In the genomic region with DNA sequence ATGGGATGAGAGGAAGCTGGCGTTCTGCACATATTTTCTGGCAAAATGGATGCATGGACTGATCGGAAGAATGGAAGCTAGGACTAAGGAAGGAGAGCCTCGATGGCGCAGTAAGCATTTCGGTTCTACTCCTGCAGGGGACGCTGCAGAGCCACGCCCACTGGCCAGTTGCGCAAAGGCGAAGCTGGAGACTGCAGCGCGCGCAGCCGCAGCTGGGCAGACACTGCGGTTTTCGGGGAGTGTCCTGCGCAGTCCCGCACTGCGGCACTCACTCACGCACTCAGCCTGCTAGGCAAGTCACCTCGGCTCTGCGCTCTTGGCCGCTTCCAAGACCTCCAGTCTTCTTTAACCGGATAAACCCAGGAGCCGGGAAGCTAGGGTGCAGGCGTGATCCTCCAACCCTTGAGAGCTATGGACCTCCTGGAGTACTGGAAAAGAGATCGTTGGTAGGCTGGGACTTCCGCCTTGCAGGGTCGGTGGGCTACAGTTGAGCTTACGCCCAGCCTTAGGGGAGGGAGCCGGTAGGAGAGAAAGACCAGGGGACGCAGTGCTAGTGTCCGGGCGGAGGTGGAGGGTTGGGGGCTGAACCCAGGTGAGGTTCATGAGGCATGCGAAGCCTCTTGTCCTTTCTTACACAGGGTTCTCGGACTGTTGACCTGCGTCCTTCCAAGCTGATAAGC, we compare ENCODE assay signal across 8 mouse cellular contexts. TPM values are rescaled to one million over a fixed set of nuclear protein-coding genes. Genes with fewer than 3 reads are reported as not detected.
DNase-seq lines count a peak whose midpoint lies in the region; ATAC-seq and TF ChIP-seq lines count a peak whose summit lies in the region.

TSS of gene Snhg11 (plus strand) at position 196 of the 680 bp plus-strand sequence.

- no peak within 1 kb of the TSS for H3K27ac ChIP-seq in ES-E14 (ENCODE audit: insufficient read depth, low read depth, low read length, poor library complexity, severe bottlenecking)
- H3K27ac ChIP-seq in bone marrow, adult 2 months (ENCODE audit: control insufficient read depth, insufficient read depth, low read depth, low read length, poor library complexity): no peak within 1 kb of the TSS
- no peak within 1 kb of the TSS for H3K27ac ChIP-seq in embryonic facial prominence, embryonic 14.5 days (replicated peaks; ENCODE audit: low read depth, low read length)
- H3K27ac ChIP-seq in intestine, embryonic 14.5 days (ENCODE audit: low read depth): no peak within 1 kb of the TSS

- peaks cover 20% of the 10 kb centered on the region; the same call in 1 of the 2 replicates for H3K27me3 ChIP-seq in embryonic facial prominence, embryonic 14.5 days (replicated peaks; ENCODE audit: control insufficient read depth, insufficient read depth, low read length)
- peaks cover 20% of the 10 kb centered on the region for H3K27me3 ChIP-seq in intestine, embryonic 14.5 days (replicated peaks; ENCODE audit: control insufficient read depth, insufficient read depth, low read length)
- H3K27me3 ChIP-seq in megakaryocyte, embryonic 14.5 days (replicated peaks): peaks cover 67% of the 10 kb centered on the region
- H3K27me3 ChIP-seq in splenic B cell, adult 2 months (ENCODE audit: control insufficient read depth, insufficient read depth, low read length, poor library complexity, severe bottlenecking): no peaks in the 10 kb centered on the region; the same call in none of the 2 replicates

- peaks cover 0 to 5% of the 10 kb centered on the region in 2 experiments; a peak in 1 of 4 replicates for H3K4me1 ChIP-seq in ES-E14 (ENCODE audit: control insufficient read depth in 2 of 2, insufficient read depth in 2 of 2, low read length in 2 of 2, poor library complexity in 1 of 2)
- H3K4me1 ChIP-seq in bone marrow, adult 2 months (ENCODE audit: control insufficient read depth, insufficient read depth, low read length): no peaks in the 10 kb centered on the region
- H3K4me1 ChIP-seq in embryonic facial prominence, embryonic 14.5 days (ENCODE audit: control insufficient read depth, insufficient read depth, low read length): peaks cover 10% of the 10 kb centered on the region
- H3K4me1 ChIP-seq in intestine, embryonic 14.5 days (replicated peaks; ENCODE audit: control insufficient read depth, insufficient read depth, low read length): peaks cover 4% of the 10 kb centered on the region; the same call in 1 of the 2 replicates
- H3K4me1 ChIP-seq in megakaryocyte, embryonic 14.5 days: peaks cover 16% of the 10 kb centered on the region

- DNase-seq in ES-E14 (ENCODE audit: low read depth, low spot score): peak; percentile 54
- DNase-seq in embryonic facial prominence, embryonic 14.5 days (ENCODE audit: low spot score): peak; percentile 56
- peak; percentile 77 for DNase-seq in intestine, embryonic 14.5 days (ENCODE audit: low spot score)
- peak; percentile 93 to 95 for DNase-seq in left cerebral cortex, postnatal 14 days (ENCODE audit: low spot score in 2 of 2)
- DNase-seq in splenic B cell, adult 2 months (ENCODE audit: low read depth, low spot score): peak; percentile 6
- DNase-seq in thymus, adult 18-20 months: no peak

- H3K4me3 ChIP-seq in ES-E14 (ENCODE audit: insufficient read depth in 1 of 2, low read depth in 1 of 2, low read length in 2 of 2, poor library complexity in 1 of 2, severe bottlenecking in 1 of 2): peak within 1 kb of the TSS; percentile 72 to 73
- no peak within 1 kb of the TSS for H3K4me3 ChIP-seq in bone marrow, adult 2 months (replicated peaks; ENCODE audit: control insufficient read depth, low read depth, low read length)
- H3K4me3 ChIP-seq in embryonic facial prominence, embryonic 14.5 days (ENCODE audit: low read depth, low read length): peak within 1 kb of the TSS; percentile 40
- peak within 1 kb of the TSS; percentile 33 for H3K4me3 ChIP-seq in intestine, embryonic 14.5 days (ENCODE audit: low read depth, low read length)
- peak within 1 kb of the TSS; percentile 82 for H3K4me3 ChIP-seq in megakaryocyte, embryonic 14.5 days (replicated peaks)

- peak; percentile 27; the same call in 1 of the 2 replicates for TF ChIP-seq CTCF in bone marrow, adult 2 months (IDR thresholded peaks at IDR 0.05; ENCODE audit: control insufficient read depth, insufficient read depth, low read length)

- H3K4me2 ChIP-seq in embryonic facial prominence, embryonic 14.5 days (ENCODE audit: low read depth, low read length): peak within 1 kb of the TSS; percentile 69
- peak within 1 kb of the TSS; percentile 60 for H3K4me2 ChIP-seq in intestine, embryonic 14.5 days (ENCODE audit: low read length)

- intact Hi-C loops in left cerebral cortex, postnatal 14 days (cut with DNase I): loop anchor here (10.0 kb wide), 1 partner anchor 269 kb away; no protein-coding TSS in a partner anchor

- peak; percentile 79 for ATAC-seq in embryonic facial prominence, embryonic 14.5 days (ENCODE audit: low read depth)
- ATAC-seq in intestine, embryonic 14.5 days (replicated peaks; ENCODE audit: low FRiP score, low TSS enrichment, low read depth): 0 out of 2 replicates have a peak, but pooled peaks have one; percentile 32

- in situ Hi-C loops in ES-E14 (cut with MboI; ENCODE audit: low sequenced_read_pairs in 2 of 2, unreplicated experiment in 2 of 2): no loop called here

- WGBS in bone marrow, adult 2 months: 11% methylated on average over 36 of the region's 36 CpGs
- 2% methylated on average over 33 of the region's 36 CpGs for WGBS in embryonic facial prominence, embryonic 14.5 days
- WGBS in intestine, embryonic 14.5 days: 2% methylated on average over 36 of the region's 36 CpGs

- no peaks in the 10 kb centered on the region for H3K9me3 ChIP-seq in ES-E14 (ENCODE audit: control insufficient read depth, insufficient read depth, low read depth, low read length)
- H3K9me3 ChIP-seq in embryonic facial prominence, embryonic 14.5 days (ENCODE audit: control insufficient read depth, low read length): no peaks in the 10 kb centered on the region
- no peaks in the 10 kb centered on the region for H3K9me3 ChIP-seq in intestine, embryonic 14.5 days (ENCODE audit: control insufficient read depth, low read length)
- H3K9me3 ChIP-seq in megakaryocyte, embryonic 14.5 days: peaks cover 3% of the 10 kb centered on the region; the same call in 1 of the 2 replicates

- H3K36me3 ChIP-seq in ES-E14 (ENCODE audit: control insufficient read depth, insufficient read depth, low read length, poor library complexity, severe bottlenecking): peaks cover 10% of the 10 kb centered on the region; the same call in 1 of the 2 replicates
- H3K36me3 ChIP-seq in embryonic facial prominence, embryonic 14.5 days (ENCODE audit: control insufficient read depth, insufficient read depth, low read length): no peaks in the 10 kb centered on the region
- H3K36me3 ChIP-seq in intestine, embryonic 14.5 days (ENCODE audit: control insufficient read depth, insufficient read depth, low read length): no peaks in the 10 kb centered on the region
- H3K36me3 ChIP-seq in megakaryocyte, embryonic 14.5 days (replicated peaks; ENCODE audit: low read length): no peaks in the 10 kb centered on the region
- H3K36me3 ChIP-seq in splenic B cell, adult 2 months (ENCODE audit: control insufficient read depth, insufficient read depth, low read length, poor library complexity, severe bottlenecking): no peaks in the 10 kb centered on the region

- H3K9ac ChIP-seq in ES-E14 (ENCODE audit: insufficient read depth, low read depth, low read length, poor library complexity, severe bottlenecking): peak within 1 kb of the TSS; percentile 70
- peak within 1 kb of the TSS; percentile 48 for H3K9ac ChIP-seq in embryonic facial prominence, embryonic 14.5 days (ENCODE audit: low read depth, low read length)
- H3K9ac ChIP-seq in intestine, embryonic 14.5 days (ENCODE audit: low read length): peak within 1 kb of the TSS; percentile 25

- TF ChIP-seq POLR2A in bone marrow, adult 2 months (IDR thresholded peaks at IDR 0.05; ENCODE audit: borderline replicate concordance, control insufficient read depth, low read depth, low read length): no peak

TF ChIP-seq in ES-E14, 5 proteins besides CTCF, POLR2A, EP300 and RAD21:
- no peak for TF ChIP-seq CHD2 (IDR thresholded peaks at IDR 0.05; ENCODE audit: low read depth, low read length)
- TF ChIP-seq MAFK (IDR thresholded peaks at IDR 0.05; ENCODE audit: insufficient read depth, low read depth, low read length): no peak
- TF ChIP-seq ZC3H11A (IDR thresholded peaks at IDR 0.05; ENCODE audit: borderline replicate concordance, low read depth, low read length): no peak
- no peak for TF ChIP-seq ZNF384 (IDR thresholded peaks at IDR 0.05; ENCODE audit: low read depth, low read length)
- TF ChIP-seq HCFC1 (IDR thresholded peaks at IDR 0.05; ENCODE audit: borderline replicate concordance, insufficient read depth, low read length): no peak

RNA-seq across cellular contexts. Expression of gene Snhg11, which starts in this region (rescaled TPM):
- total RNA-seq in ES-E14 (2012; rRNA removed): 15.9 and 25.2 TPM in 2 replicates
- 0.65 and 2.6 TPM in 2 replicates for polyA plus RNA-seq in bone marrow, adult 2 months (2011; ENCODE audit: insufficient read depth, insufficient read length, low replicate concordance, missing spikeins)
- polyA plus RNA-seq in embryonic facial prominence, embryonic 14.5 days (2014; fragmentation: Nextera tagmentation; extraction: Ambion mirVana): 7.8 and 10.2 TPM in 2 replicates
- 5.5 and 6.1 TPM in 2 replicates for polyA plus RNA-seq in intestine, embryonic 14.5 days (2014; fragmentation: Nextera tagmentation; extraction: Ambion mirVana)
- total RNA-seq in left cerebral cortex, postnatal 14 days (2021): 100 to 1,000 TPM; 568 to 604 TPM
- polyA plus RNA-seq in megakaryocyte, embryonic 14.5 days (2012; ENCODE audit: insufficient read depth, low replicate concordance): not detected in 2 replicates

Comparison
In these comparisons a context has a peak if more than half of its experiments do, and no peak if none do; other contexts are left out.
1. RNA of gene Snhg11 (total RNA-seq): 568 to 604 TPM in left cerebral cortex, postnatal 14 days; 15.9 to 25.2 TPM in ES-E14; every median in the first group is over 10 times any median in the second.
2. DNase-seq: peak in ES-E14 (single experiment), embryonic facial prominence, embryonic 14.5 days (single experiment), intestine, embryonic 14.5 days (single experiment), left cerebral cortex, postnatal 14 days (2 of 2) and splenic B cell, adult 2 months (single experiment); none in thymus, adult 18-20 months (0 of 2).
3. Peak in every context shown above with its lines, with median percentiles within 50 percentile points of each other: H3K9ac ChIP-seq.